Mouse (Mus musculus) limb, embryonic 11.5 days (tissue): ENCODE results near the gene Olfr874. TPM values are rescaled to one million over a fixed set of nuclear protein-coding genes. Genes with fewer than 3 reads are reported as not detected.
"Not testable (repeated sequence)": the region's sequence is repeated elsewhere in the genome, so short reads cannot be mapped to it uniquely, and the experiment has no call there.

Source experiments
- ATAC-seq: fragments of 200-750 bp; cut with Nextera tagmentation; 2 replicates; pipeline ENCODE4 v1.8.0; 2017; ENCODE audit warnings: low read depth; ENCODE audit not compliant: insufficient number of reproducible peaks, low FRiP score, low TSS enrichment
- DNase-seq: peaks from one replicate; pipeline ENCODE4 v3.0.0-alpha.2; 2015; ENCODE audit warnings: low spot score
- H3K27ac ChIP-seq: fragments of 300-500 bp; sonication (generic); replicated peaks from 2 replicates; pipeline ENCODE4 v1.5.1; 2014; ENCODE audit warnings: low read depth, mild to moderate bottlenecking, low read length
- H3K27me3 ChIP-seq: fragments of 300-500 bp; sonication (generic); 2 replicates; pipeline ENCODE4 v1.6.1; 2014; ENCODE audit warnings: mild to moderate bottlenecking, low read length, mixed read lengths; ENCODE audit not compliant: control insufficient read depth, insufficient read depth
- H3K36me3 ChIP-seq: fragments of 300-500 bp; sonication (generic); 2 replicates; pipeline ENCODE4 v1.6.1; 2014; ENCODE audit warnings: mild to moderate bottlenecking, low read length, moderate library complexity, mixed read lengths; ENCODE audit not compliant: control insufficient read depth, insufficient read depth
- H3K4me1 ChIP-seq: fragments of 300-500 bp; sonication (generic); 2 replicates; pipeline ENCODE4 v1.6.1; 2014; ENCODE audit warnings: low read length, mixed read lengths; ENCODE audit not compliant: control insufficient read depth, insufficient read depth
- H3K4me2 ChIP-seq: fragments of 300-500 bp; sonication (generic); 2 replicates; pipeline ENCODE4 v1.6.1; 2014; ENCODE audit warnings: low read depth, mild to moderate bottlenecking, moderate library complexity; ENCODE audit not compliant: severe bottlenecking
- H3K4me3 ChIP-seq: fragments of 300-500 bp; sonication (generic); 2 replicates; pipeline ENCODE4 v1.5.1; 2014; ENCODE audit warnings: low read depth, low read length
- H3K9ac ChIP-seq: fragments of 300-500 bp; sonication (generic); 2 replicates; pipeline ENCODE4 v1.6.1; 2014; ENCODE audit warnings: mild to moderate bottlenecking, low read length
- H3K9me3 ChIP-seq: fragments of 300-500 bp; sonication (generic); 2 replicates; pipeline ENCODE4 v1.6.1; 2016; ENCODE audit warnings: low read length; ENCODE audit not compliant: control insufficient read depth
- WGBS: fragments of 180-500 bp; shearing (Covaris S2); extraction: QIAGEN DNeasy Blood & Tissue Kit; methylation state at CpG from one replicate; pipeline ENCODE4 v1.1.7; 2014; 5-methylcytosine and 5-hydroxymethylcytosine counted together
- polyA plus RNA-seq: library from polyadenylated mRNA; unstranded; fragments of >200 nt; fragmentation: Nextera tagmentation; extraction: Ambion mirVana; gene quantifications from 2 replicates; pipeline ENCODE4 v1.2.1, GENCODE M21; 2014

The Olfr874 gene
- polyA plus RNA-seq, 1 experiment from 2014 or later: not detected

GRCm38 (mm10) chr9:37771759-37772158 lies 26.9 kb downstream of the Olfr874 start, which contains the start of gene Olfr875:
Gene Olfr875, plus strand, starts transcription at chr9:37771857.
- Histone ChIP-seq H3K4me2 (no peak within 1 kb of the TSS), H3K4me1 (no peaks in the 10 kb centered on the region), H3K4me3 (no peak within 1 kb of the TSS), H3K9me3 (no peaks in the 10 kb centered on the region), H3K9ac (no peak within 1 kb of the TSS), H3K36me3 (no peaks in the 10 kb centered on the region), H3K27ac (no peak within 1 kb of the TSS), H3K27me3 (no peaks in the 10 kb centered on the region)
- 47% methylated on average over 2 of the region's 2 CpGs for WGBS
- ATAC-seq: no peak
- no peak for DNase-seq

GRCm38 (mm10) chr9:37782766-37783260 lies 37.9 kb downstream of the Olfr874 start:
- H3K36me3 ChIP-seq: no peaks in the 10 kb centered on the region
- peak overlapping the region; percentile 72 for H3K27ac ChIP-seq
- H3K4me3 ChIP-seq: 0 out of 2 replicates have a peak overlapping the region, but pooled peaks have one; percentile 6
- WGBS: 2% methylated on average over 7 of the region's 7 CpGs
- DNase-seq (peak; percentile 69), ATAC-seq (peak; percentile 92)
- peak overlapping the region; percentile 33; the same call in 1 of the 2 replicates for H3K4me2 ChIP-seq
- no peaks in the 10 kb centered on the region for H3K27me3 ChIP-seq
- H3K4me1 ChIP-seq: 0 out of 2 replicates have a peak, but pooled peaks cover 2% of the 10 kb centered on the region
- no peaks in the 10 kb centered on the region for H3K9me3 ChIP-seq
- peak overlapping the region; percentile 55 for H3K9ac ChIP-seq

- H3K9ac ChIP-seq: not testable (repeated sequence)
- H3K27ac ChIP-seq: peak overlapping the region; percentile 72; the same call in 1 of the 2 replicates
Observed at GRCm38 (mm10) chr9:37783394-37784387, 38.8 kb downstream of the Olfr874 start.

GRCm38 (mm10) chr9:37786411-37786810 lies 41.5 kb downstream of the Olfr874 start:
- H3K36me3 ChIP-seq: no peaks in the 10 kb centered on the region
- no peak overlapping the region for H3K4me3 ChIP-seq
- no peak overlapping the region for H3K4me2 ChIP-seq
- no peak overlapping the region for H3K9ac ChIP-seq
- H3K4me1 ChIP-seq: 0 out of 2 replicates have a peak, but pooled peaks cover 2% of the 10 kb centered on the region
- no peak overlapping the region for H3K27ac ChIP-seq
- WGBS: 87% methylated on average over 2 of the region's 2 CpGs
- DNase-seq: no peak
- H3K27me3 ChIP-seq: no peaks in the 10 kb centered on the region
- ATAC-seq: no peak
- H3K9me3 ChIP-seq: no peaks in the 10 kb centered on the region

More at GRCm38 (mm10) chr9:37783394-37784387, 38.8 kb downstream of the Olfr874 start:
- DNase-seq (peak; percentile 43), ATAC-seq (peak; percentile 53)
- not testable (repeated sequence) for H3K4me3 ChIP-seq, H3K9me3 ChIP-seq, H3K27me3 ChIP-seq, H3K36me3 ChIP-seq, H3K4me1 ChIP-seq
- 61% methylated on average over 9 of the region's 15 CpGs for WGBS
- H3K4me2 ChIP-seq: peak overlapping the region; percentile 33; the same call in 1 of the 2 replicates

Other genes starting within 250 kb of the Olfr874 start
- gene Esam, start 217.0 kb upstream of the Olfr874 start, polyA plus RNA-seq: 27.4 and 30.4 TPM in 2 replicates
- gene Vsig2, start 205.9 kb upstream of the Olfr874 start, polyA plus RNA-seq: 0.55 and 0.87 TPM in 2 replicates
- 1.7 and 2.6 TPM in 2 replicates for gene Nrgn, start 192.2 kb upstream of the Olfr874 start, polyA plus RNA-seq
- 5.0 and 7.2 TPM in 2 replicates for gene Siae, start 189.4 kb upstream of the Olfr874 start, polyA plus RNA-seq
- 5.4 and 7.2 TPM in 2 replicates for gene Spa17, start 131.4 kb upstream of the Olfr874 start, polyA plus RNA-seq
- 135 and 136 TPM in 2 replicates for gene Tbrg1, start 87.8 kb upstream of the Olfr874 start, polyA plus RNA-seq
- not detected in 2 replicates for gene Panx3, start 75.9 kb upstream of the Olfr874 start, polyA plus RNA-seq
- gene Olfr160, start 28.9 kb upstream of the Olfr874 start, polyA plus RNA-seq: not detected in 2 replicates
- gene Olfr875, start 26.8 kb downstream of the Olfr874 start, polyA plus RNA-seq: not detected in 2 replicates
- not detected in 2 replicates for gene Olfr876, start 57.9 kb downstream of the Olfr874 start, polyA plus RNA-seq
- gene Olfr877, start 109.2 kb downstream of the Olfr874 start, polyA plus RNA-seq: not detected in 2 replicates
- gene Olfr145, start 151.6 kb downstream of the Olfr874 start, polyA plus RNA-seq: not detected in 2 replicates
- gene Olfr878, start 172.7 kb downstream of the Olfr874 start, polyA plus RNA-seq: not detected in 2 replicates
- gene Olfr881, start 246.7 kb downstream of the Olfr874 start, polyA plus RNA-seq: not detected in 2 replicates